Mouse (Mus musculus): ENCODE results near the gene Gnl2. TPM values are rescaled to one million over a fixed set of nuclear protein-coding genes. Genes with fewer than 3 reads are reported as not detected.

Gnl2 gene
- total RNA-seq, 2 experiments from 2014 or later: 68.8 to 70.7 TPM

- intact Hi-C loops (cut with DNase I): loop anchor here (2.0 kb wide), 1 partner anchor 18 kb away; the partner anchor contains the start of gene Meaf6
Observed at GRCm38 (mm10) chr4:125066490-125067370, 50.3 kb downstream of the Gnl2 start, which contains the start of gene Snip1. Gene Snip1, plus strand, starts transcription at chr4:125066672.

GRCm38 (mm10) chr4:125077700-125078099 lies 61.3 kb downstream of the Gnl2 start:
- DNase-seq (ENCODE audit: low spot score in 2 of 2): no peak
- intact Hi-C loops (cut with DNase I): no loop called here

More at GRCm38 (mm10) chr4:125066490-125067370, 50.3 kb downstream of the Gnl2 start, which contains the start of gene Snip1:
- peak; percentile 91 to 95 for DNase-seq (ENCODE audit: low spot score in 2 of 2)

GRCm38 (mm10) chr4:125078698-125079097 lies 62.3 kb downstream of the Gnl2 start:
- intact Hi-C loops (cut with DNase I): no loop called here
- no peak for DNase-seq (ENCODE audit: low spot score in 2 of 2)

- intact Hi-C loops (cut with DNase I): loop anchor here (2.0 kb wide), 1 partner anchor 18 kb away; the partner anchor contains the start of gene Snip1
- peak; percentile 92 to 95 for DNase-seq (ENCODE audit: low spot score in 2 of 2)
Observed at GRCm38 (mm10) chr4:125084403-125085345, 68.3 kb downstream of the Gnl2 start, which contains the start of gene Meaf6. Gene Meaf6, plus strand, starts transcription at chr4:125085134.

- DNase-seq (ENCODE audit: low spot score in 2 of 2): peak; percentile 74 to 85
- intact Hi-C loops (cut with DNase I): loop anchor here (2.0 kb wide), 1 partner anchor 19 kb away; the partner anchor contains the start of gene Snip1
Observed at GRCm38 (mm10) chr4:125085346-125085841, 69.0 kb downstream of the Gnl2 start.

GRCm38 (mm10) chr4:125093031-125093430 lies 76.6 kb downstream of the Gnl2 start:
- no peak for DNase-seq (ENCODE audit: low spot score in 2 of 2)
- intact Hi-C loops (cut with DNase I): no loop called here

GRCm38 (mm10) chr4:125096066-125096465 lies 79.7 kb downstream of the Gnl2 start:
- intact Hi-C loops (cut with DNase I): no loop called here
- no peak for DNase-seq (ENCODE audit: low spot score in 2 of 2)

- intact Hi-C loops (cut with DNase I): no loop called here
- DNase-seq (ENCODE audit: low spot score in 2 of 2): no peak
Observed at GRCm38 (mm10) chr4:125097412-125097811, 81.0 kb downstream of the Gnl2 start.

GRCm38 (mm10) chr4:125099458-125099857 lies 83.1 kb downstream of the Gnl2 start:
- intact Hi-C loops (cut with DNase I): no loop called here
- peak; percentile 86 to 87 for DNase-seq (ENCODE audit: low spot score in 2 of 2)

- intact Hi-C loops (cut with DNase I): no loop called here
Observed at GRCm38 (mm10) chr4:125101334-125101733, 84.9 kb downstream of the Gnl2 start.

More at GRCm38 (mm10) chr4:125101334-125101733, 84.9 kb downstream of the Gnl2 start:
- DNase-seq (ENCODE audit: low spot score in 2 of 2): no peak

Other genes with a start within 250 kb of the Gnl2 start
- gene Mtf1, start 214.5 kb upstream of the Gnl2 start, total RNA-seq (2021): 10 to 100 TPM; 24.5 to 25.8 TPM
- 10 to 100 TPM; 29.6 to 29.7 TPM for gene Yrdc, start 165.9 kb upstream of the Gnl2 start, total RNA-seq (2021)
- gene 1110065P20Rik, start 165.4 kb upstream of the Gnl2 start, total RNA-seq (2021): 10 to 100 TPM; 88.7 to 91.2 TPM
- 10 to 100 TPM; 51.1 to 55.7 TPM for gene Maneal, start 154.4 kb upstream of the Gnl2 start, total RNA-seq (2021)
- 10 to 100 TPM; 32.4 to 34.4 TPM for gene Epha10, start 135.7 kb upstream of the Gnl2 start, total RNA-seq (2021)
- 10 to 100 TPM; 15.0 to 17.6 TPM for gene 9930104L06Rik, start 79.5 kb upstream of the Gnl2 start, total RNA-seq (2021)
- 1 to 10 TPM; 2.8 TPM for gene Cdca8, start 77.3 kb upstream of the Gnl2 start, total RNA-seq (2021)
- 1 to 10 TPM; 4.4 to 4.8 TPM for gene Rspo1, start 30.2 kb upstream of the Gnl2 start, total RNA-seq (2021)
- under 1 TPM in 1 of 2 experiments, not detected in 1; 0.15 TPM for gene Dnali1, start 49.1 kb downstream of the Gnl2 start, total RNA-seq (2021)
- 10 to 100 TPM; 10.9 to 12.5 TPM for gene Snip1, start 50.1 kb downstream of the Gnl2 start, total RNA-seq (2021)
- 100 to 1,000 TPM; 125 to 144 TPM for gene Meaf6, start 68.5 kb downstream of the Gnl2 start, total RNA-seq (2021)
- gene Zc3h12a, start 111.3 kb downstream of the Gnl2 start, total RNA-seq (2021): 1 to 10 TPM in 1 of 2 experiments, under 1 TPM in 1; 0.51 to 1.2 TPM